Mouse (Mus musculus) lung, adult 2 months (tissue): ENCODE results near the gene Vma21. TPM values are rescaled to one million over a fixed set of nuclear protein-coding genes. Genes with fewer than 3 reads are reported as not detected.

ENCODE experiments used
- DNase-seq: peaks from one replicate; pipeline ENCODE4 v3.0.0; 2022
- H3K4me1 ChIP-seq: fragments of 200-500 bp; 2 replicates; pipeline ENCODE4 v1.6.1; 2011; ENCODE audit warnings: low read length; ENCODE audit not compliant: control insufficient read depth, insufficient read depth
- H3K4me3 ChIP-seq: fragments of 200-500 bp; replicated peaks from 2 replicates; pipeline ENCODE3; 2011; ENCODE audit warnings: low read depth, mild to moderate bottlenecking, control low read depth, low read length; ENCODE audit errors: extremely low read depth
- CTCF ChIP-seq: fragments of 200-500 bp; IDR thresholded peaks from 2 replicates; pipeline ENCODE4 v1.5.1; 2011; ENCODE audit warnings: mild to moderate bottlenecking, low read length, control low read depth; ENCODE audit not compliant: insufficient read depth
- POLR2A ChIP-seq: fragments of 200-500 bp; IDR thresholded peaks from 2 replicates; pipeline ENCODE4 v1.6.1; 2011; ENCODE audit warnings: low read depth, mild to moderate bottlenecking, control low read depth, low read length, borderline replicate concordance; ENCODE audit errors: extremely low read depth
- WGBS: fragments of 180-500 bp; shearing (Covaris S2); methylation state at CpG from one replicate; pipeline ENCODE4 v1.1.7; 2018; 5-methylcytosine and 5-hydroxymethylcytosine counted together
- polyA plus RNA-seq: library from polyadenylated mRNA; depleted of rRNA; stranded (reverse); fragments of >200 nt; gene quantifications from 2 replicates; pipeline ENCODE4 v1.2.3, GENCODE M21; 2012; rRNA removed

Vma21 gene
- 2.3 and 3.8 TPM in 2 replicates for polyA plus RNA-seq

- no peaks in the 10 kb centered on the region; the same call in 1 of the 2 replicates for H3K4me1 ChIP-seq
- DNase-seq: no peak
- WGBS: 42% methylated on average over 12 of the region's 12 CpGs
- peak within 1 kb of the TSS; percentile 98 for H3K4me3 ChIP-seq
- TF ChIP-seq CTCF (no peak), POLR2A (no peak)
Measured at GRCm38 (mm10) chrX:71815631-71816345, at the start of gene Vma21. Gene Vma21 (plus strand): TSS chrX:71815924.

DNA sequence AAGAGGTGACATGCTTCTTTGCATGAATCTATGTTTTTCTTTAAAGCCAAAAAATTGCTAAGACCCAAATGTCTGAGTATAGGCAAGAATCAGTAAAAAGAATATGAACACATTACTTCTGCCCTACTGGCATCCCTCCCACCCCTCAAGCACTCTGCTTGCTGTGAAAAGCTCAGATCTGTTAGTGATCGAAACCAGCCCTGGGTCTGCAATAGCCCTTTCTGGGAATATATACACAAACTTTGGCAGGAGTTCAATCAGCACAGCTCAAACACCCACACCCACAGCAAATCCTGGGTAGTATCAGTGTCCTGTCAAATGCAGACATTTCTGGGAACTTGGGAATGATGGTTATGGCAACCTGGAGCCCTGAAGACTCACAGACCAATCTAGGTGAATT, 47.8 kb upstream of the Vma21 start:
- TF ChIP-seq POLR2A (no peak), CTCF (no peak)
- 46% methylated on average over 1 of the region's 1 CpGs for WGBS
- H3K4me1 ChIP-seq: no peaks in the 10 kb centered on the region
- DNase-seq: no peak
- no peak overlapping the region for H3K4me3 ChIP-seq

DNA sequence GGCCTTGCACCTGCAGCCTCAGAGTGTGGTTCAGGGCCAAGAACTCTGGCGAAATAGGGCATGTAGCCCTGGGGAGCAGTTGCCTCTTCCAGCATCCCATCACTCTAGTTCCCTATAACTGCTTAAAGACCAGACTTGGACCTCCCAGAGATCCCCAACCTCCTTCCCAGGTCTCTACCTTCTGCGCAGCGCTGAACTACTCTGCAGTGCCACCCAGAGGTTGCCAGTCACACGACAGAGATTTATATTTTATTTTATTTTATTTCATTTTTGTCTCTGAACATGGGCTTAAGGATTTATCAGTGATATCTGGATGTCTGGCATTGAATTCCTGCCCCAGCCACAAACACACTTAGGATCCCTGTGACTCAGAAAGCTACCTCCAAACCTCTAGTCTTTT, 24.6 kb upstream of the Vma21 start:
- no peaks in the 10 kb centered on the region for H3K4me1 ChIP-seq
- 17% methylated on average over 4 of the region's 4 CpGs for WGBS
- no peak overlapping the region for H3K4me3 ChIP-seq
- no peak for TF ChIP-seq CTCF
- no peak for TF ChIP-seq POLR2A
- DNase-seq: no peak

GRCm38 (mm10) chrX:71797766-71798165, 18.0 kb upstream of the Vma21 start:
- Histone ChIP-seq H3K4me3 (no peak overlapping the region), H3K4me1 (no peaks in the 10 kb centered on the region)
- 73% methylated on average over 7 of the region's 7 CpGs for WGBS
- TF ChIP-seq CTCF: no peak
- no peak for TF ChIP-seq POLR2A
- DNase-seq: no peak

DNA sequence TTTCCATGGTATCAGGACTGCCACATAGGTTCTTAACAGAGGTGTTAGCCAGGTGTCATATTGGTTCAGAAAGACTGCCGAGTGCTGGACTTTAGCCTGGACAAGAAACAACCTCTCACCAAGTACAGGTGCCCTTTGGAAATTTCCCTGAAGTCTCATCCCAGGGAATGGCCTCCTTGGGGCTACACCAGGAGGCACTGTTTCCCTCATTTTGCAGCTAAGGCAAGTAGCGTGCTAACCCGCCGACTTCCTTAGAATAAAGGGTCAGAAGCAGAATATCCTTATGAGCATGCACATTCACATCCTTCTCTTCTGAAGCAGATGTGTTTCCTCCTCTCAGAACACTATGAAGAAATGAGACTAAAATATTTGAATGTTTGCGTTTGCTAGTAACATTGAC, 16.8 kb upstream of the Vma21 start:
- no peak overlapping the region for H3K4me3 ChIP-seq

DNA sequence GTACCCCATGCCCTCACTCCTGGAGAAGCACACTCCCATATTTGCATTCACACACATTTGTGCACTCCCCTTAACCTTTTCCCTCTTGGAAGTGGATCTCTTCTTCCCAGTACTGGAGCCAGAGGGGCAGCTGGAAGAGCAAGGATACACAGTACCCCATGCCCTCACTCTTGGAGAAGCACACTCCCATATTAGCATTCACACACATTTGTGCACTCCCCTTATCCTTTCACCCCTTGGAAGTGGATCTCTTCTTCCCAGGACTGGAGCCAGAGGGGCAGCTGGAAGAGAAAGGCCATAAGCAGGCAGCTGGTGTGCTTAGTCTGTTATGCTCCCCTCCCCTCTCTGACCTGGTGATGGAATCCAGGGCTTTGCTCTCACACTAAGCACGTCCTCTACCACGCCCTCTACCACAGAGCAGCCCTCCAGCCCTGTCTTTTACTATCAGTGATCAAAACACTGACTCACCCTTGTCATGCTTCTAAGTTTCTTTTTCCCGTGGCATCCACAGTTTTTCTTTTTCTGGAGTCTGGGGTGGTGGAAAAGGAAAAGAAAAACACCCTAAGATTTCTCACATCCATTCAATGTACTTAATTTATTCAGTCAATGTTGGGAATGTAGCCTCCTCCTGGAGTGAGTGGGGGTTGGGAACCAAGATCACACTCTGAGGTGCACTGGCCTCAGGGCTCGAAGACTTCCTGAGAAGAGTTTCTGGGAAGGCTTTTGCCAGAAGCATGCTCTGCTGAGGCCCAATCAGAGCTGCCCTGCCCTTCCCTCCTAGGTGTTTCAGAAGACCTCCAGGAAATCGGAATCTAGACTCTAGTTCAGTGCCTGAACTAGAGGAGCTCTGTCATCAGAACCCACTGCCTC, 3.5 kb upstream of the Vma21 start:
- WGBS: 32% methylated on average over 5 of the region's 5 CpGs

More for the DNA sequence above, 16.8 kb upstream of the Vma21 start:
- no peak for DNase-seq
- 55% methylated on average over 5 of the region's 5 CpGs for WGBS
- TF ChIP-seq CTCF: 0 out of 2 replicates have a peak, but pooled peaks have one; percentile 20
- no peak for TF ChIP-seq POLR2A
- H3K4me1 ChIP-seq: no peaks in the 10 kb centered on the region

DNA sequence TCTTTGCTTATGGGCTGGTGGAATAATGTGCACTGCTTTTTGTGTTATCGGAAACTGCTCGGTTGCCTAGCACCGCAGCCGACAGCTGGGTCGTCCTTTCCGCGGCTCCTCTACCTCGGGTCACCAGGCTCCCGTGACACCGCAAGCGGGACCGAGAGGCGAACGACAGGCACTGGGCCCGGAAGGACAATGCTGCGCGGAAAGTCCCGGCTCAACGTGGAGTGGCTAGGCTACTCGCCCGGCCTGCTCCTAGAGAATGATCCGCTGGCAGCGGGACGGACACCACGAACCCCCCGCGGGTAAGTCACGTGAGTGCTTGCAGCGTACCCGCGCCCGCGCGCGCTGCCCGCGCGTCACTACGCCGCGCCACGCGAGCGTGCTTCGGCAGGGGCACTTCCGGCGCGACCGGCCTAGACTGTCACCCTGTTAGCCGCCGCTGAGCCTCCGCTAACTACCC, 705 bp downstream of the Vma21 start:
- TF ChIP-seq POLR2A: peak; percentile 74; the same call in 1 of the 2 replicates
- no peak for TF ChIP-seq CTCF
- DNase-seq: peak; percentile 76
- Histone ChIP-seq H3K4me3 (peak overlapping the region; percentile 98), H3K4me1 (no peaks in the 10 kb centered on the region; the same call in 1 of the 2 replicates)
- WGBS: 24% methylated on average over 52 of the region's 52 CpGs

More for the DNA sequence above, 3.5 kb upstream of the Vma21 start:
- Histone ChIP-seq H3K4me3 (no peak overlapping the region), H3K4me1 (no peaks in the 10 kb centered on the region; the same call in 1 of the 2 replicates)
- no peak for DNase-seq
- TF ChIP-seq CTCF: no peak
- no peak for TF ChIP-seq POLR2A

GRCm38 (mm10) chrX:71816931-71817361, 1.2 kb downstream of the Vma21 start:
- no peak for DNase-seq
- H3K4me1 ChIP-seq: no peaks in the 10 kb centered on the region; the same call in 1 of the 2 replicates
- peak overlapping the region; percentile 98 for H3K4me3 ChIP-seq
- no peak for TF ChIP-seq CTCF
- TF ChIP-seq POLR2A: no peak
- WGBS: 27% methylated on average over 14 of the region's 14 CpGs

- DNase-seq: no peak
- no peak overlapping the region for H3K4me3 ChIP-seq
- WGBS: 76% methylated on average over 4 of the region's 4 CpGs
- no peak for TF ChIP-seq POLR2A
- no peak for TF ChIP-seq CTCF
- no peaks in the 10 kb centered on the region for H3K4me1 ChIP-seq
Measured at GRCm38 (mm10) chrX:71838911-71839310, 23.2 kb downstream of the Vma21 start.

- no peaks in the 10 kb centered on the region for H3K4me1 ChIP-seq
- no peak for DNase-seq
- H3K4me3 ChIP-seq: no peak overlapping the region
- TF ChIP-seq POLR2A (no peak), CTCF (no peak)
- whole genome bisulfite sequencing: 66% methylated on average over 4 of the region's 4 CpGs
Measured at GRCm38 (mm10) chrX:71846696-71847095, 31.0 kb downstream of the Vma21 start.

DNA sequence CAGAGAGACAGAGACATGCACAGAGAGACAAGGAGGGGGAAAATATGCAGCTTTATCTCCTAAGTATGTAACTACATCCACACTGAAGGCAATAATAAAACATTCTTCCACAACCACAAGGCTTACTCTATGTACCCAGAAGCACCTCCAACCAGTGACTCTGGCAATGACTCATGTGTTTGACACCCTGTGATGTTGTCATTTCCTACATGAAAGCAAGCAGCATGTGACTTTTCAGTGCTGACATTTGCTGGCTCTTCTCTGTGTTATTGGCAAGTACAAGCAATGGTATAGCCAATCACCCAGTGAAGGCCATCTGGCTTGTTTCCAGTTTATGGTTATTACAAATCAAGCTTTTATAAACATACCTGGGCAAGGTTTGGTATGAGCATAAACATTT, 38.1 kb downstream of the Vma21 start:
- H3K4me3 ChIP-seq: no peak overlapping the region
- DNase-seq: no peak
- H3K4me1 ChIP-seq: no peaks in the 10 kb centered on the region
- no peak for TF ChIP-seq CTCF

Other genes with a start within 250 kb of the Vma21 start
- gene Gpr50, start 152.3 kb upstream of the Vma21 start, polyA plus RNA-seq: 0.05 TPM in 1 of 2 replicates, not detected in the other
- 0.14 and 0.19 TPM in 2 replicates for gene Gm1141, start 105.1 kb downstream of the Vma21 start, polyA plus RNA-seq
- 21.3 and 29.2 TPM in 2 replicates for gene Prrg3, start 146.7 kb downstream of the Vma21 start, polyA plus RNA-seq
- gene Fate1, start 157.1 kb downstream of the Vma21 start, polyA plus RNA-seq: not detected in 2 replicates
- gene Cnga2, start 175.9 kb downstream of the Vma21 start, polyA plus RNA-seq: 0.53 and 0.87 TPM in 2 replicates